Mouse (Mus musculus) testis, postnatal 10 days (tissue): ENCODE results near the gene Hmgb2.

Experiments used
- DNase-seq: peaks from one replicate; pipeline ENCODE4 v3.0.0; 2021; ENCODE audit warnings: low spot score

The Hmgb2 gene

GRCm38 (mm10) chr8:57560926-57561325 lies 49.2 kb downstream of the Hmgb2 start:
- no peak for DNase-seq

- no peak for DNase-seq
These were observed 51.0 kb downstream of the Hmgb2 start for GRCm38 (mm10) chr8:57562741-57563140.

- DNase-seq: no peak
These were observed 52.0 kb downstream of the Hmgb2 start for GRCm38 (mm10) chr8:57563726-57564125.

GRCm38 (mm10) chr8:57565039-57565438 lies 53.3 kb downstream of the Hmgb2 start:
- DNase-seq: no peak
